Mouse (Mus musculus): Measurements from ENCODE around the gene Nsun2. TPM values are rescaled to one million over a fixed set of nuclear protein-coding genes. Genes with fewer than 3 reads are reported as not detected.

Gene Nsun2
- polyA plus RNA-seq, 2 experiments, result 102 to 134 TPM

DNA sequence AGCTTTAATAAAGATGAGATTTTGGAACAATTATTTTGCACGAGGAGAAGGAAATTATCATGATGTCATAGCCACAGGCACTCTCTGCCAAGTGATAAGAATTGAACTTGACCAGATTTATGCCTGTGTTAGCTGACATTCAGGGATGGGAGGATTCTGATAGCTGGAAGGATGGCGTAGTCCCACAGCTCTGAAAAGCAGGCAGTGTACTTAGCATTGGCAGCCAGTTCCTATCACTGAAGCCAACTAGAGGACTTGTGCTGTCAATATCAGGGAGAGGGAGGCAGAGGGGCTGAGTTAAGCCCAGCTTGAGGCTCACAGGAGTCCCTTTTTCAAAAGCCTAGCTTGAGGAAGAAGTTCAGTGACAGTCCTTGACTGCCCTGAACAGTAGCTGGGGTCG, 91.0 kb downstream of the Nsun2 start:
- ATAC-seq (ENCODE audit: low FRiP score, low read depth), result no peak
- no peak overlapping the region for H3K27ac ChIP-seq (replicated peaks; ENCODE audit: low read depth, low read length)
- TF ChIP-seq POLR2A (IDR thresholded peaks at IDR 0.05; ENCODE audit: borderline replicate concordance, extremely low read depth, insufficient read depth, insufficient read length), result no peak
- no peak overlapping the region for H3K4me3 ChIP-seq (replicated peaks; ENCODE audit: low read length)
- no peak for DNase-seq (ENCODE audit: low spot score)
- H3K36me3 ChIP-seq (ENCODE audit: control insufficient read depth, insufficient read depth, low read length), result peaks cover 89% of the 10 kb centered on the region
- no peak overlapping the region for H3K9ac ChIP-seq (ENCODE audit: low read depth, low read length, severe bottlenecking)
- 94% methylated on average over 3 of the region's 3 CpGs for WGBS
- no peak overlapping the region for H3K4me2 ChIP-seq (replicated peaks; ENCODE audit: low read depth, low read length, severe bottlenecking)
- no peaks in the 10 kb centered on the region for H3K27me3 ChIP-seq (ENCODE audit: control insufficient read depth, insufficient read depth, low read length)
- H3K9me3 ChIP-seq (ENCODE audit: control insufficient read depth, low read length), result no peaks in the 10 kb centered on the region
- H3K4me1 ChIP-seq (ENCODE audit: control insufficient read depth, insufficient read depth, low read length), result no peaks in the 10 kb centered on the region

DNA sequence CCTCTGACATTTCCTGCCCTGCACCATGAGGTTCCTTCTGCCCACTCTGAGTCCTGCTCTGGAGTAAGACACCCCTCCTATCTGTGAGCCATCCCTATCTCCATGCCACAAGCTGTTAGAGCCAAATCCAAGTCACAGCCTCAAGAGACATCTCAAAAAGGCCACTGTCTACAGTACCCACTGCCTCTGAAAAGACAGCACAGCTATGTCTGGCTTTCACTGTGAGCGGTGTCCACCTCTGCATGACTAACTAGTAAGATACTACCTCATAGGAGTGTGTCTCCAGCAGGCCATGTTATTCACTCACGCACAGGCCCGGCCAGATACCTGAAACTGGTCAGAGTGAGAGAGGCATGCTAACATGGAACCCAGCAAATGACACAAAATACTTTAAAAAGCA, 94.4 kb downstream of the Nsun2 start:
- no peak overlapping the region for H3K27ac ChIP-seq (replicated peaks; ENCODE audit: low read depth, low read length)
- no peak for TF ChIP-seq POLR2A (IDR thresholded peaks at IDR 0.05; ENCODE audit: borderline replicate concordance, extremely low read depth, insufficient read depth, insufficient read length)
- H3K36me3 ChIP-seq (ENCODE audit: control insufficient read depth, insufficient read depth, low read length), result peaks cover 96% of the 10 kb centered on the region
- no peak for DNase-seq (ENCODE audit: low spot score)
- 93% methylated on average over 3 of the region's 3 CpGs for WGBS
- ATAC-seq (ENCODE audit: low FRiP score, low read depth), result no peak
- no peaks in the 10 kb centered on the region for H3K4me1 ChIP-seq (ENCODE audit: control insufficient read depth, insufficient read depth, low read length)
- H3K9ac ChIP-seq (ENCODE audit: low read depth, low read length, severe bottlenecking), result no peak overlapping the region
- no peak overlapping the region for H3K4me3 ChIP-seq (replicated peaks; ENCODE audit: low read length)
- H3K4me2 ChIP-seq (replicated peaks; ENCODE audit: low read depth, low read length, severe bottlenecking), result no peak overlapping the region
- H3K9me3 ChIP-seq (ENCODE audit: control insufficient read depth, low read length), result no peaks in the 10 kb centered on the region
- no peaks in the 10 kb centered on the region for H3K27me3 ChIP-seq (ENCODE audit: control insufficient read depth, insufficient read depth, low read length)

DNA sequence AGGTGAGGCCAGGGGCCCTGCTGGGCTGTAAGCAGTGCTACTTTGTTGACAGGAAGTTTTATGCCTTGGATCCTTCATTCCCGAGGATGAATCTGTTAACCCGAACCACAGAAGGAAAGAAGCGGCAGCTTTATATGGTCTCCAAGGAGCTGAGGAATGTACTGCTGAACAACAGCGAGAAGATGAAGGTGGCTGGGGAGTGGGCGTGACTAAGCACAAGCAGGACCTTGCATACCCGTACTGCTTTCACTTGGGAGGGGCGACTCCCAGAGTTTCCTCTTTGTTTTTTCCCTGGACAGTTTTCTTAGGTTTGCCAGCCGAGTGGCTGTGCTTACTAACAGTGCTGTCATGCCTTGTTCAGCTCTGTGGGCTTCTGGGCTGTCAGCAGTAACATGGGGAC, 97.0 kb downstream of the Nsun2 start:
- Histone ChIP-seq H3K27ac (replicated peaks; ENCODE audit: low read depth, low read length) (no peak overlapping the region), H3K27me3 (ENCODE audit: control insufficient read depth, insufficient read depth, low read length) (no peaks in the 10 kb centered on the region), H3K4me1 (ENCODE audit: control insufficient read depth, insufficient read depth, low read length) (no peaks in the 10 kb centered on the region), H3K9me3 (ENCODE audit: control insufficient read depth, low read length) (no peaks in the 10 kb centered on the region), H3K36me3 (ENCODE audit: control insufficient read depth, insufficient read depth, low read length) (peaks cover 95% of the 10 kb centered on the region), H3K4me2 (replicated peaks; ENCODE audit: low read depth, low read length, severe bottlenecking) (no peak overlapping the region), H3K4me3 (replicated peaks; ENCODE audit: low read length) (no peak overlapping the region), H3K9ac (ENCODE audit: low read depth, low read length, severe bottlenecking) (no peak overlapping the region)
- 76% methylated on average over 8 of the region's 8 CpGs for WGBS
- TF ChIP-seq POLR2A (IDR thresholded peaks at IDR 0.05; ENCODE audit: borderline replicate concordance, extremely low read depth, insufficient read depth, insufficient read length), result no peak
- ATAC-seq (ENCODE audit: low FRiP score, low read depth) (no peak), DNase-seq (ENCODE audit: low spot score) (no peak)

DNA sequence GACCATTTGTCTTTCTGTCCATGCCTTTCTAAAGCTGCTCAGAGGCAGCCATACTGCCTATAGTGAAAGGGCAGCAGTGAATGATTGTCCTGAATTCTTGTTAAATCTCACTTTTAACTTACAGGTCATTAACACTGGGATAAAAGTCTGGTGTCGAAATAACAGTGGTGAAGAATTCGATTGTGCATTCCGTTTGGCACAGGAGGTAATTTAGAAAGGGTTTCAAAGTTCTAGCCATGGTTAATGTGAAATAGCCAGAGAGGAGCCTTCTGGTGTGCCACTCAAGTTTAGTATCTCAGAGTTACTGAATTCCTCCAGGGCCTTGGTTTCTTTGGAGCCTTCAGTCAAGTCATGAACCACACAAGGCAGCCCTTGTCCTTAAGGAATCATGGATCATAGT, 97.6 kb downstream of the Nsun2 start:
- H3K4me2 ChIP-seq (replicated peaks; ENCODE audit: low read depth, low read length, severe bottlenecking), result no peak overlapping the region
- H3K36me3 ChIP-seq (ENCODE audit: control insufficient read depth, insufficient read depth, low read length), result peaks cover 95% of the 10 kb centered on the region
- TF ChIP-seq POLR2A (IDR thresholded peaks at IDR 0.05; ENCODE audit: borderline replicate concordance, extremely low read depth, insufficient read depth, insufficient read length), result no peak
- no peaks in the 10 kb centered on the region for H3K27me3 ChIP-seq (ENCODE audit: control insufficient read depth, insufficient read depth, low read length)
- DNase-seq (ENCODE audit: low spot score) (no peak), ATAC-seq (ENCODE audit: low FRiP score, low read depth) (no peak)
- no peak overlapping the region for H3K27ac ChIP-seq (replicated peaks; ENCODE audit: low read depth, low read length)
- no peaks in the 10 kb centered on the region for H3K9me3 ChIP-seq (ENCODE audit: control insufficient read depth, low read length)
- H3K4me1 ChIP-seq (ENCODE audit: control insufficient read depth, insufficient read depth, low read length), result no peaks in the 10 kb centered on the region
- WGBS, result 90% methylated on average over 3 of the region's 3 CpGs
- H3K9ac ChIP-seq (ENCODE audit: low read depth, low read length, severe bottlenecking), result no peak overlapping the region
- no peak overlapping the region for H3K4me3 ChIP-seq (replicated peaks; ENCODE audit: low read length)

DNA sequence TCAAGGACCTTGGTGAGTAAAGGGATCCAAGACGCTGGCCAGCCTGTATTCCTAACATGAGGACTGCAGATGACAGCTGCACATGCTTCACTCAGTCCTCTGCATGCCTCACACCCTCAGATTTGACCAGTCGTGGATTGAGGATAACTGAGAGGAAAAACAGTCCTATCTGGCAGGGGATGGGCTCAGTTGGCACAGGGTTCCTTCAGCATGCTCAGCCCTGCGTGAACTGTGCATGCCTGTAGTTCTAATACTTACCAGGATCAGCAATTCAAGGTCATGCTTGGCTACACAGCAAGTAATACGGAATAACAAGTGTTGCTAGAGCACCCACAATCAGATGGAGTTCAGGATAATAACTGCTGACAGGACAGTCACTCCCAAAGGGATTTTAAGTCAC, 98.1 kb downstream of the Nsun2 start:
- H3K9me3 ChIP-seq (ENCODE audit: control insufficient read depth, low read length), result no peaks in the 10 kb centered on the region
- H3K4me2 ChIP-seq (replicated peaks; ENCODE audit: low read depth, low read length, severe bottlenecking), result no peak overlapping the region
- no peak overlapping the region for H3K4me3 ChIP-seq (replicated peaks; ENCODE audit: low read length)
- no peak overlapping the region for H3K9ac ChIP-seq (ENCODE audit: low read depth, low read length, severe bottlenecking)
- no peak overlapping the region for H3K27ac ChIP-seq (replicated peaks; ENCODE audit: low read depth, low read length)
- peaks cover 95% of the 10 kb centered on the region for H3K36me3 ChIP-seq (ENCODE audit: control insufficient read depth, insufficient read depth, low read length)
- 85% methylated on average over 4 of the region's 4 CpGs for WGBS
- no peaks in the 10 kb centered on the region for H3K4me1 ChIP-seq (ENCODE audit: control insufficient read depth, insufficient read depth, low read length)
- TF ChIP-seq POLR2A (IDR thresholded peaks at IDR 0.05; ENCODE audit: borderline replicate concordance, extremely low read depth, insufficient read depth, insufficient read length), result no peak
- no peaks in the 10 kb centered on the region for H3K27me3 ChIP-seq (ENCODE audit: control insufficient read depth, insufficient read depth, low read length)
- DNase-seq (ENCODE audit: low spot score), result no peak
- no peak for ATAC-seq (ENCODE audit: low FRiP score, low read depth)

DNA sequence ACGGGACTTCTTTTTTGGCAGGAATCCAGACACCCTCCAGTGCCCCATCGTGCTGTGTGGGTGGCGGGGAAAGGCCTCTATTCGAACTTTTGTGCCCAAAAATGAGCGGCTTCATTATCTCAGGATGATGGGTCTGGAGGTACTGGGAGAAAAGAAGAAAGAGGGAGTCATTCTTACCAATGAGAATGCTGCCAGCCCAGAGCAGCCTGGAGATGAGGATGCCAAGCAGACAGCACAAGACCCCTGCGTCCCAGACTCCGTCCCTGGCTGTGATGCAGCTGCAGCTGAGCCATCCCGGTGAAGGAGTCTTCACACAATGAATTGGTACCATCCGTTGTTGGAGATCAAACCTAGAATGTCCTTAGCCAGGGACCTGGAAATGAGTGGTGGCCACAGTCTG, 100.0 kb downstream of the Nsun2 start:
- Histone ChIP-seq H3K36me3 (ENCODE audit: control insufficient read depth, insufficient read depth, low read length) (peaks cover 83% of the 10 kb centered on the region), H3K4me1 (ENCODE audit: control insufficient read depth, insufficient read depth, low read length) (no peaks in the 10 kb centered on the region), H3K9ac (ENCODE audit: low read depth, low read length, severe bottlenecking) (no peak overlapping the region), H3K4me2 (replicated peaks; ENCODE audit: low read depth, low read length, severe bottlenecking) (no peak overlapping the region), H3K4me3 (replicated peaks; ENCODE audit: low read length) (no peak overlapping the region), H3K27ac (replicated peaks; ENCODE audit: low read depth, low read length) (no peak overlapping the region), H3K27me3 (ENCODE audit: control insufficient read depth, insufficient read depth, low read length) (no peaks in the 10 kb centered on the region), H3K9me3 (ENCODE audit: control insufficient read depth, low read length) (no peaks in the 10 kb centered on the region)
- no peak for TF ChIP-seq POLR2A (IDR thresholded peaks at IDR 0.05; ENCODE audit: borderline replicate concordance, extremely low read depth, insufficient read depth, insufficient read length)
- no peak for DNase-seq (ENCODE audit: low spot score)
- no peak for ATAC-seq (ENCODE audit: low FRiP score, low read depth)
- 94% methylated on average over 9 of the region's 9 CpGs for WGBS

Measured in limb, embryonic 14.5 days (tissue).